Mouse (Mus musculus): ENCODE results near the gene Itgb6. TPM values are rescaled to one million over a fixed set of nuclear protein-coding genes. Genes with fewer than 3 reads are reported as not detected.

The Itgb6 gene
- not detected in 2 replicates for total RNA-seq (2014; fragmentation: Nextera tagmentation)
- not detected in 2 replicates for total RNA-seq (2017)

- no peak for ATAC-seq (replicated peaks; ENCODE audit: low FRiP score, low TSS enrichment, poor library complexity, severe bottlenecking)
These were observed at the start of gene Itgb6 for GRCm38 (mm10) chr2:60722514-60722913. TSS of gene Itgb6 (minus strand) at chr2:60722643.

- no peak for ATAC-seq (replicated peaks; ENCODE audit: low FRiP score, low TSS enrichment, poor library complexity, severe bottlenecking)
These were observed 44.0 kb upstream of the Itgb6 start for GRCm38 (mm10) chr2:60766420-60766819.

- ATAC-seq (replicated peaks; ENCODE audit: low FRiP score, low TSS enrichment, poor library complexity, severe bottlenecking), result no peak
These were observed 33.8 kb upstream of the Itgb6 start for GRCm38 (mm10) chr2:60756218-60756617.

GRCm38 (mm10) chr2:60755101-60755500, 32.7 kb upstream of the Itgb6 start:
- no peak for ATAC-seq (replicated peaks; ENCODE audit: low FRiP score, low TSS enrichment, poor library complexity, severe bottlenecking)

- ATAC-seq (replicated peaks; ENCODE audit: low FRiP score, low TSS enrichment, poor library complexity, severe bottlenecking), result no peak
These were observed 28.8 kb upstream of the Itgb6 start for GRCm38 (mm10) chr2:60751274-60751673.

- ATAC-seq (replicated peaks; ENCODE audit: low FRiP score, low TSS enrichment, poor library complexity, severe bottlenecking), result no peak
These were observed 28.1 kb upstream of the Itgb6 start for GRCm38 (mm10) chr2:60750591-60750990.

- 0 out of 2 replicates have a peak, but pooled peaks have one; percentile 47 for ATAC-seq (replicated peaks; ENCODE audit: low FRiP score, low TSS enrichment, poor library complexity, severe bottlenecking)
These were observed 26.1 kb upstream of the Itgb6 start for GRCm38 (mm10) chr2:60748585-60748984.

GRCm38 (mm10) chr2:60747590-60747989, 25.1 kb upstream of the Itgb6 start:
- ATAC-seq (replicated peaks; ENCODE audit: low FRiP score, low TSS enrichment, poor library complexity, severe bottlenecking), result no peak

GRCm38 (mm10) chr2:60744674-60745073, 22.2 kb upstream of the Itgb6 start:
- ATAC-seq (replicated peaks; ENCODE audit: low FRiP score, low TSS enrichment, poor library complexity, severe bottlenecking), result no peak

GRCm38 (mm10) chr2:60739389-60740137, 17.1 kb upstream of the Itgb6 start:
- no peak for ATAC-seq (replicated peaks; ENCODE audit: low FRiP score, low TSS enrichment, poor library complexity, severe bottlenecking)

- no peak for ATAC-seq (replicated peaks; ENCODE audit: low FRiP score, low TSS enrichment, poor library complexity, severe bottlenecking)
These were observed 8.5 kb upstream of the Itgb6 start for GRCm38 (mm10) chr2:60730929-60731328.

GRCm38 (mm10) chr2:60730024-60730423, 7.6 kb upstream of the Itgb6 start:
- no peak for ATAC-seq (replicated peaks; ENCODE audit: low FRiP score, low TSS enrichment, poor library complexity, severe bottlenecking)

- ATAC-seq (replicated peaks; ENCODE audit: low FRiP score, low TSS enrichment, poor library complexity, severe bottlenecking), result no peak
These were observed 6.6 kb upstream of the Itgb6 start for GRCm38 (mm10) chr2:60728902-60729585.

- ATAC-seq (replicated peaks; ENCODE audit: low FRiP score, low TSS enrichment, poor library complexity, severe bottlenecking), result no peak
These were observed 2.2 kb upstream of the Itgb6 start for GRCm38 (mm10) chr2:60724660-60725059.

- no peak for ATAC-seq (replicated peaks; ENCODE audit: low FRiP score, low TSS enrichment, poor library complexity, severe bottlenecking)
These were observed 524 bp upstream of the Itgb6 start for GRCm38 (mm10) chr2:60722967-60723366.

- no peak for ATAC-seq (replicated peaks; ENCODE audit: low FRiP score, low TSS enrichment, poor library complexity, severe bottlenecking)
These were observed 1.5 kb downstream of the Itgb6 start for GRCm38 (mm10) chr2:60720906-60721305.

- ATAC-seq (replicated peaks; ENCODE audit: low FRiP score, low TSS enrichment, poor library complexity, severe bottlenecking), result no peak
These were observed 2.2 kb downstream of the Itgb6 start for GRCm38 (mm10) chr2:60720205-60720604.

- no peak for ATAC-seq (replicated peaks; ENCODE audit: low FRiP score, low TSS enrichment, poor library complexity, severe bottlenecking)
These were observed 5.1 kb downstream of the Itgb6 start for GRCm38 (mm10) chr2:60717348-60717747.

GRCm38 (mm10) chr2:60716549-60716948, 5.9 kb downstream of the Itgb6 start:
- ATAC-seq (replicated peaks; ENCODE audit: low FRiP score, low TSS enrichment, poor library complexity, severe bottlenecking), result no peak

- no peak for ATAC-seq (replicated peaks; ENCODE audit: low FRiP score, low TSS enrichment, poor library complexity, severe bottlenecking)
These were observed 6.7 kb downstream of the Itgb6 start for GRCm38 (mm10) chr2:60715771-60716170.

GRCm38 (mm10) chr2:60714971-60715502, 7.4 kb downstream of the Itgb6 start:
- ATAC-seq (replicated peaks; ENCODE audit: low FRiP score, low TSS enrichment, poor library complexity, severe bottlenecking), result no peak
